Mouse (Mus musculus) colon, adult 2 months (tissue): Measurements from ENCODE around the gene Sec14l1. TPM values are rescaled to one million over a fixed set of nuclear protein-coding genes. Genes with fewer than 3 reads are reported as not detected.

Source experiments
- polyA plus RNA-seq: library from polyadenylated mRNA; depleted of rRNA; stranded (reverse); fragments of >200 nt; gene quantifications from 2 replicates; pipeline ENCODE4 v1.2.3, GENCODE M21; 2012; rRNA removed

Sec14l1 gene
- 42.3 and 47.2 TPM in 2 replicates for polyA plus RNA-seq

GRCm38 (mm10) chr11:117114592-117115345 lies at the start of gene Sec14l1:
Gene Sec14l1 (plus strand): TSS chr11:117115168.

GRCm38 (mm10) chr11:117199282-117200175 lies 84.6 kb downstream of the Sec14l1 start, which contains the start of gene Sept9:
Gene Sept9 (plus strand): TSS chr11:117199661.

Other genes with a start within 250 kb of the Sec14l1 start
- gene Mgat5b, start 196.3 kb upstream of the Sec14l1 start, polyA plus RNA-seq: 0.42 TPM in 2 replicates
- gene Sept9, start 84.5 kb downstream of the Sec14l1 start, polyA plus RNA-seq: 29.7 and 37.2 TPM in 2 replicates